Mouse (Mus musculus) limb, embryonic 14.5 days (tissue): ENCODE measurements around the gene Rhoj. TPM values are rescaled to one million over a fixed set of nuclear protein-coding genes. Genes with fewer than 3 reads are reported as not detected.
A peak's percentile ranks its signal among the peaks of the same experiment; 100 is the strongest.

Experiments
- ATAC-seq: fragments of 200-750 bp; cut with Nextera tagmentation; 2 replicates; pipeline ENCODE4 v1.8.0; 2017; ENCODE audit warnings: low read depth, moderate number of reproducible peaks, moderate TSS enrichment; ENCODE audit not compliant: low FRiP score
- DNase-seq: peaks from one replicate; pipeline ENCODE4 v3.0.0-alpha.2; 2015; ENCODE audit warnings: low spot score
- H3K27ac ChIP-seq: fragments of 300-500 bp; sonication (generic); replicated peaks from 2 replicates; pipeline ENCODE4 v1.5.1; 2014; ENCODE audit warnings: low read depth, mild to moderate bottlenecking, low read length, moderate library complexity, mixed read lengths
- H3K27me3 ChIP-seq: fragments of 300-500 bp; sonication (generic); 2 replicates; pipeline ENCODE4 v1.6.1; 2014; ENCODE audit warnings: low read length, mixed read lengths; ENCODE audit not compliant: control insufficient read depth, insufficient read depth
- H3K36me3 ChIP-seq: fragments of 300-500 bp; sonication (generic); 2 replicates; pipeline ENCODE4 v1.6.1; 2014; ENCODE audit warnings: mild to moderate bottlenecking, low read length, moderate library complexity, mixed read lengths; ENCODE audit not compliant: control insufficient read depth, insufficient read depth
- H3K4me1 ChIP-seq: fragments of 300-500 bp; sonication (generic); 2 replicates; pipeline ENCODE4 v1.6.1; 2014; ENCODE audit warnings: antibody characterized with exemption, low read length, mixed read lengths; ENCODE audit not compliant: control insufficient read depth, insufficient read depth
- H3K4me2 ChIP-seq: fragments of 300-500 bp; sonication (generic); replicated peaks from 2 replicates; pipeline ENCODE4 v1.6.1; 2014; ENCODE audit warnings: low read depth, mild to moderate bottlenecking, low read length, moderate library complexity; ENCODE audit not compliant: severe bottlenecking
- H3K4me3 ChIP-seq: fragments of 300-500 bp; sonication (generic); replicated peaks from 2 replicates; pipeline ENCODE4 v1.5.1; 2014; ENCODE audit warnings: low read length
- H3K9ac ChIP-seq: fragments of 300-500 bp; sonication (generic); 2 replicates; pipeline ENCODE4 v1.6.1; 2014; ENCODE audit warnings: mild to moderate bottlenecking, low read depth, low read length, moderate library complexity; ENCODE audit not compliant: severe bottlenecking
- H3K9me3 ChIP-seq: fragments of 300-500 bp; sonication (generic); 2 replicates; pipeline ENCODE4 v1.6.1; 2016; ENCODE audit warnings: low read length; ENCODE audit not compliant: control insufficient read depth
- POLR2A ChIP-seq: fragments of 200-500 bp; IDR thresholded peaks from 2 replicates; pipeline ENCODE4 v1.8.0; 2012; ENCODE audit warnings: inconsistent platforms, mild to moderate bottlenecking, moderate library complexity, borderline replicate concordance; ENCODE audit not compliant: insufficient read depth, insufficient read length; ENCODE audit errors: extremely low read depth
- WGBS: fragments of 180-500 bp; shearing (Covaris S2); extraction: QIAGEN DNeasy Blood & Tissue Kit; methylation state at CpG from one replicate; pipeline ENCODE4 v1.1.7; 2014; 5-methylcytosine and 5-hydroxymethylcytosine counted together
- polyA plus RNA-seq, 2 experiments: library from polyadenylated mRNA; depleted of rRNA in 1 of 2; stranded (reverse) in 1 of 2; unstranded in 1 of 2; fragments of >200 nt; fragmentation: Nextera tagmentation in 1 of 2; extraction: Ambion mirVana in 1 of 2; gene quantifications; 2 replicates each; pipeline versions ENCODE4 v1.2.1 to v1.2.3; 2012 to 2014

Gene Rhoj
- polyA plus RNA-seq, 2 experiments: 80.1 to 99.9 TPM

DNA sequence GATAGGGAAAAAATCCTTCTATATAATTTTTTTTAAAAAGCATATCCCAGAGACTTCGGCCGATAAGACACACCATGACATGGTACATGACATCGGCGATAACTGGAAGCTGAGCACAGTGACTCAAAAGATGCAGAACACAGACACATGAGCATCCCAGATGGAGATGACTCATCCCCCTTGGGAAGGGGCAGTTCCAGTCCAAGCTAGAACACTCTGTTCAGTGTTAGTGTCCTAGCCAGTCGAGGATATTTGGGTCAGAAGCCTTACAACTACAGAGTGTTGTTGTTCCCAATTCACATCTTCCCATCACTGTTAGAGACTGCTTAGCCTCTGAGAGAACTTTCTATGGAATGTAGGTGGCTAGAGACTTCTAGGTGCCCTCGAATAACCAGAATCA, 4.0 kb upstream of the Rhoj start:
- TF ChIP-seq POLR2A: no peak
- H3K9ac ChIP-seq: no peak overlapping the region
- no peak for ATAC-seq
- H3K27me3 ChIP-seq: no peaks in the 10 kb centered on the region
- no peak for DNase-seq
- no peak overlapping the region for H3K4me2 ChIP-seq
- H3K4me3 ChIP-seq: no peak overlapping the region
- WGBS: 88% methylated on average over 6 of the region's 6 CpGs
- no peaks in the 10 kb centered on the region for H3K36me3 ChIP-seq
- H3K4me1 ChIP-seq: peaks cover 3% of the 10 kb centered on the region; the same call in 1 of the 2 replicates
- no peak overlapping the region for H3K27ac ChIP-seq
- no peaks in the 10 kb centered on the region for H3K9me3 ChIP-seq

- WGBS: 34% methylated on average over 6 of the region's 6 CpGs
- no peak for TF ChIP-seq POLR2A
- H3K4me3 ChIP-seq: peak overlapping the region; percentile 53
- peak overlapping the region; percentile 73 for H3K4me2 ChIP-seq
- DNase-seq (peak; percentile 37), ATAC-seq (no peak)
- H3K36me3 ChIP-seq: no peaks in the 10 kb centered on the region
- peak overlapping the region; percentile 76; the same call in 1 of the 2 replicates for H3K9ac ChIP-seq
- no peaks in the 10 kb centered on the region for H3K9me3 ChIP-seq
- no peaks in the 10 kb centered on the region for H3K27me3 ChIP-seq
- peaks cover 11% of the 10 kb centered on the region for H3K4me1 ChIP-seq
- H3K27ac ChIP-seq: no peak overlapping the region
These were observed 1.6 kb downstream of the Rhoj start for GRCm38 (mm10) chr12:75309756-75310155.

- H3K9me3 ChIP-seq: no peaks in the 10 kb centered on the region
- no peaks in the 10 kb centered on the region for H3K36me3 ChIP-seq
- TF ChIP-seq POLR2A: no peak
- H3K4me3 ChIP-seq: no peak overlapping the region
- DNase-seq (peak; percentile 5), ATAC-seq (no peak)
- peak overlapping the region; percentile 73 for H3K4me2 ChIP-seq
- no peaks in the 10 kb centered on the region for H3K27me3 ChIP-seq
- no peak overlapping the region for H3K27ac ChIP-seq
- 68% methylated on average over 12 of the region's 12 CpGs for WGBS
- no peak overlapping the region for H3K9ac ChIP-seq
- H3K4me1 ChIP-seq: peaks cover 11% of the 10 kb centered on the region
These were observed 2.6 kb downstream of the Rhoj start for GRCm38 (mm10) chr12:75310766-75311165.

GRCm38 (mm10) chr12:75311879-75312278, 3.8 kb downstream of the Rhoj start:
- H3K9me3 ChIP-seq: no peaks in the 10 kb centered on the region
- H3K27ac ChIP-seq: no peak overlapping the region
- no peak overlapping the region for H3K4me3 ChIP-seq
- ATAC-seq (no peak), DNase-seq (no peak)
- peaks cover 11% of the 10 kb centered on the region for H3K4me1 ChIP-seq
- no peak for TF ChIP-seq POLR2A
- H3K4me2 ChIP-seq: no peak overlapping the region
- 83% methylated on average over 8 of the region's 8 CpGs for WGBS
- no peaks in the 10 kb centered on the region for H3K36me3 ChIP-seq
- no peak overlapping the region for H3K9ac ChIP-seq
- H3K27me3 ChIP-seq: no peaks in the 10 kb centered on the region

GRCm38 (mm10) chr12:75313992-75314391, 5.9 kb downstream of the Rhoj start:
- no peaks in the 10 kb centered on the region for H3K9me3 ChIP-seq
- WGBS: 77% methylated on average over 3 of the region's 3 CpGs
- peaks cover 8% of the 10 kb centered on the region for H3K4me1 ChIP-seq
- no peak overlapping the region for H3K4me2 ChIP-seq
- DNase-seq (no peak), ATAC-seq (no peak)
- H3K27ac ChIP-seq: no peak overlapping the region
- TF ChIP-seq POLR2A: no peak
- H3K27me3 ChIP-seq: no peaks in the 10 kb centered on the region
- no peak overlapping the region for H3K9ac ChIP-seq
- H3K4me3 ChIP-seq: no peak overlapping the region
- H3K36me3 ChIP-seq: no peaks in the 10 kb centered on the region

- TF ChIP-seq POLR2A: no peak
- no peak overlapping the region for H3K4me3 ChIP-seq
- no peak overlapping the region for H3K9ac ChIP-seq
- WGBS: 83% methylated on average over 3 of the region's 3 CpGs
- DNase-seq (no peak), ATAC-seq (no peak)
- H3K4me1 ChIP-seq: peaks cover 3% of the 10 kb centered on the region; the same call in 1 of the 2 replicates
- no peaks in the 10 kb centered on the region for H3K36me3 ChIP-seq
- H3K27me3 ChIP-seq: no peaks in the 10 kb centered on the region
- no peaks in the 10 kb centered on the region for H3K9me3 ChIP-seq
- H3K4me2 ChIP-seq: no peak overlapping the region
- H3K27ac ChIP-seq: no peak overlapping the region
These were observed 7.7 kb downstream of the Rhoj start for GRCm38 (mm10) chr12:75315851-75316250.
